Mouse (Mus musculus) lung, postnatal 0 days (tissue): ENCODE measurements around the gene Ang5.
"Not testable (repeated sequence)": the region's sequence is repeated elsewhere in the genome, so short reads cannot be mapped to it uniquely, and the experiment has no call there.

ENCODE experiments used
- CTCF ChIP-seq: IDR thresholded peaks from 2 replicates; pipeline ENCODE4 v1.5.1; 2016; ENCODE audit warnings: antibody characterized with exemption, mild to moderate bottlenecking
- EP300 ChIP-seq: IDR thresholded peaks from 2 replicates; pipeline ENCODE4 v1.6.1; 2016; ENCODE audit warnings: antibody characterized with exemption, mild to moderate bottlenecking, control low read depth

GRCm38 (mm10) chr14:44008021-44008420, 51.2 kb downstream of the Ang5 start:
- TF ChIP-seq CTCF, EP300: not testable (repeated sequence)
